Mouse (Mus musculus) lung, postnatal 0 days (tissue): Measurements from ENCODE around the gene Adipor2.

Experiments
- CTCF ChIP-seq: IDR thresholded peaks from 2 replicates; pipeline ENCODE4 v1.5.1; 2016; ENCODE audit warnings: antibody characterized with exemption, mild to moderate bottlenecking
- EP300 ChIP-seq: IDR thresholded peaks from 2 replicates; pipeline ENCODE4 v1.6.1; 2016; ENCODE audit warnings: antibody characterized with exemption, mild to moderate bottlenecking, control low read depth

DNA sequence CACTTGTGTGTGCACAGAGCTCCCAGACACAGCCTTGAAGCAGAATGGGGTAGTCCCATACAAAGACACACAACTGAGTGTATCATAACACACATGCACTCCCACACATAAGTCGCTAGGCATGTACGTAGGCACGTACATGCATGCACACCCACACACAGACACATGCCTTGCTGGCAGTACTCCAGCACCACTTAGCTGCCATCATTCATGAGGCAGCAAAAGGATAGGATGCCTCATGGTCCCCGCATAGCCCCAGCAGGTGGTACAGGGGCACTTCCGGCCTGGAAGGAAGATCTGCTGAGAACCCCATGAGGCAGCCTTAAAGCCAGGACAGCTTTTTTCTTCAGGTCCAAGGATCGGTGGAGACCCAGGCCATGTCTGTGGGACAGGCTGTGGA is 91.5 kb downstream of the Adipor2 start:
- TF ChIP-seq CTCF = no peak
- no peak for TF ChIP-seq EP300
